Mouse (Mus musculus) olfactory bulb, adult 2 months (tissue): ENCODE data around the gene Mroh8.

Experiments used
- CTCF ChIP-seq: fragments of 200-500 bp; IDR thresholded peaks from 2 replicates; pipeline ENCODE4 v1.5.1; 2012; ENCODE audit warnings: low read depth, mild to moderate bottlenecking, low read length, moderate library complexity; ENCODE audit not compliant: insufficient read depth
- POLR2A ChIP-seq: fragments of 200-500 bp; IDR thresholded peaks from 2 replicates; pipeline ENCODE4 v1.6.1; 2012; ENCODE audit warnings: mild to moderate bottlenecking, low read depth, low read length, moderate library complexity; ENCODE audit not compliant: insufficient read depth

GRCm38 (mm10) chr2:157170166-157170565, 109.2 kb downstream of the Mroh8 start:
- no peak for TF ChIP-seq POLR2A
- TF ChIP-seq CTCF = no peak
